Mouse (Mus musculus) forebrain, embryonic 13.5 days (tissue): ENCODE data around the gene Arid4a. TPM values are rescaled to one million over a fixed set of nuclear protein-coding genes. Genes with fewer than 3 reads are reported as not detected.
"Not testable (repeated sequence)": the region's sequence is repeated elsewhere in the genome, so short reads cannot be mapped to it uniquely, and the experiment has no call there.

Experiments
- ATAC-seq: fragments of 200-750 bp; cut with Nextera tagmentation; 2 replicates; pipeline ENCODE4 v1.8.0; 2017
- H3K27ac ChIP-seq: fragments of 300-500 bp; sonication (generic); 2 replicates; pipeline ENCODE4 v1.5.1; 2015; ENCODE audit warnings: inconsistent platforms, mild to moderate bottlenecking, moderate library complexity
- H3K27me3 ChIP-seq: fragments of 300-500 bp; sonication (generic); 2 replicates; pipeline ENCODE4 v1.6.1; 2015; ENCODE audit warnings: mild to moderate bottlenecking, inconsistent platforms
- H3K36me3 ChIP-seq: fragments of 300-500 bp; sonication (generic); 2 replicates; pipeline ENCODE4 v1.6.1; 2015; ENCODE audit warnings: mild to moderate bottlenecking, inconsistent platforms; ENCODE audit not compliant: poor library complexity, severe bottlenecking
- H3K4me1 ChIP-seq: fragments of 300-500 bp; sonication (generic); 2 replicates; pipeline ENCODE4 v1.6.1; 2015; ENCODE audit warnings: inconsistent platforms
- H3K4me2 ChIP-seq: fragments of 300-500 bp; sonication (generic); 2 replicates; pipeline ENCODE4 v1.6.1; 2015; ENCODE audit warnings: inconsistent platforms, mild to moderate bottlenecking, moderate library complexity
- H3K4me3 ChIP-seq: fragments of 300-500 bp; sonication (generic); 2 replicates; pipeline ENCODE4 v1.5.1; 2015; ENCODE audit warnings: mild to moderate bottlenecking, inconsistent platforms
- H3K9ac ChIP-seq: fragments of 300-500 bp; sonication (generic); 2 replicates; pipeline ENCODE4 v1.6.1; 2015; ENCODE audit warnings: mild to moderate bottlenecking, inconsistent platforms
- H3K9me3 ChIP-seq: fragments of 300-500 bp; sonication (generic); replicated peaks from 2 replicates; pipeline ENCODE4 v1.6.1; 2016; ENCODE audit warnings: inconsistent platforms
- WGBS: fragments of 180-500 bp; shearing (Covaris S2); methylation state at CpG from one replicate; pipeline ENCODE4 v1.1.7; 2015; 5-methylcytosine and 5-hydroxymethylcytosine counted together
- polyA plus RNA-seq: library from polyadenylated mRNA; unstranded; fragments of >200 nt; fragmentation: Nextera tagmentation; extraction: Ambion mirVana; gene quantifications from 2 replicates; pipeline ENCODE4 v1.2.1, GENCODE M21; 2015

Gene Arid4a
- polyA plus RNA-seq, 1 experiment from 2014 or later, result 51.1 TPM

DNA sequence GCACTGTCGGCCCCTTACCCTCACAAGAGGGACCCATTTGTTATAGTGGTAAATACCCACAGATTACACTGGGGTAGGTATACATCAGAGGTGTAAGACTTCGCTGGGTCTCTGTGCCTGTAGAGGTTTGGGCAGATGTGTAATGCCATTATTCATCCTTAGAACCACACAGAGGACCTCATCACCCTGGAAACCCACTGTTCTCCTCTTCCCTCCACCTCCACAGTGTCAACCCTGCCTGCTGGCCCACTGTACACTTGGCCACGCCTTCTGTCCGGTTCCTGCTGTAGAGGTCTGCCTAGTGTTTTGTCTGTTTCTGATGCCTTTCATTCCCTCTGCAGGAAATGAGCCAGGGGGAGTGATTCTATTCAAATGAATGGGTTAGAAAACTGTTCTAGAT is 56.3 kb downstream of the Arid4a start:
- H3K9me3 ChIP-seq, result no peaks in the 10 kb centered on the region
- H3K27ac ChIP-seq, result no peak overlapping the region
- H3K4me3 ChIP-seq, result no peak overlapping the region
- H3K4me2 ChIP-seq, result no peak overlapping the region
- no peaks in the 10 kb centered on the region for H3K4me1 ChIP-seq
- WGBS, result 93% methylated on average over 4 of the region's 4 CpGs
- no peak for ATAC-seq
- H3K27me3 ChIP-seq, result no peaks in the 10 kb centered on the region
- H3K9ac ChIP-seq, result no peak overlapping the region
- peaks cover 90% of the 10 kb centered on the region for H3K36me3 ChIP-seq

- peaks cover 78% of the 10 kb centered on the region for H3K36me3 ChIP-seq
- no peaks in the 10 kb centered on the region for H3K9me3 ChIP-seq
- 61% methylated on average over 12 of the region's 12 CpGs for WGBS
- no peak overlapping the region; the same call in 1 of the 2 replicates for H3K27ac ChIP-seq
- H3K4me2 ChIP-seq, result no peak overlapping the region
- no peaks in the 10 kb centered on the region for H3K27me3 ChIP-seq
- ATAC-seq, result peak; percentile 81
- no peak overlapping the region for H3K9ac ChIP-seq
- no peaks in the 10 kb centered on the region for H3K4me1 ChIP-seq
- H3K4me3 ChIP-seq, result no peak overlapping the region
These were observed 57.4 kb downstream of the Arid4a start for GRCm38 (mm10) chr12:71073113-71073730.

GRCm38 (mm10) chr12:71086331-71086730 is 70.5 kb downstream of the Arid4a start:
- Histone ChIP-seq H3K27ac (no peak overlapping the region), H3K9me3 (no peaks in the 10 kb centered on the region), H3K4me3 (no peak overlapping the region), H3K36me3 (peaks cover 27% of the 10 kb centered on the region), H3K4me2 (no peak overlapping the region), H3K27me3 (no peaks in the 10 kb centered on the region), H3K4me1 (no peaks in the 10 kb centered on the region), H3K9ac (no peak overlapping the region)
- 93% methylated on average over 8 of the region's 8 CpGs for WGBS
- ATAC-seq, result no peak

GRCm38 (mm10) chr12:71104275-71104674 is 88.5 kb downstream of the Arid4a start:
- WGBS, result 90% methylated on average over 4 of the region's 4 CpGs
- H3K9me3 ChIP-seq, H3K27ac ChIP-seq, H3K36me3 ChIP-seq, H3K9ac ChIP-seq, H3K4me2 ChIP-seq, H3K4me1 ChIP-seq, H3K4me3 ChIP-seq, ATAC-seq, H3K27me3 ChIP-seq: not testable (repeated sequence)

DNA sequence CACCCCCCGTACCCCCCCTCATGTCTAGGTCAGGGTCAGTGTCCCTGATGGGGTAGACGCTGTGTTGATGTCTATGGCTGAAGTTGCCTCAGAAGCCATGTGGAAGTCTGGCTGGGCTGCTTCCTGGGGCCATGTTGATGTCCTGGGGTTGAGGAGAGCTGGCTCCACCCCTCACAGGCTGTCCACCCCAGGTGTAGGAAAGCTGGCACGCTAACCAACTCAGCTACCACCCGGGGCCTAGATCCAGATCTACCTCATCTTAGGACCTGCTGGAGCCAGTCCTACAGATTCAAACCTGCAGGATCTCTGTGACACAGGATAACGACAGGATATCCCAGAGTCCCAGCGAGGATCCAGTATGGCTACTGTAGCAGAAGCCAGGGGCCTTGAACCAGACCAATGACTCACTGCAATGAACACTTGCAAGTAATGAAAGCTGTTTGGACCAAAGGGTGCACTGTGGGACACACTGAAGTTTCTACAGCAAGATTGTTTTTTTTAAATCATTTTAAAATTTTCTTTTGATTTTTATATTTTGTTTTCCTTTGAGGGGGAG is 91.5 kb downstream of the Arid4a start:
- Histone ChIP-seq H3K9ac (no peak overlapping the region), H3K27me3 (0 out of 2 replicates have a peak, but pooled peaks cover 6% of the 10 kb centered on the region), H3K4me1 (peaks cover 5% of the 10 kb centered on the region; the same call in 1 of the 2 replicates), H3K36me3 (no peaks in the 10 kb centered on the region), H3K9me3 (no peaks in the 10 kb centered on the region), H3K4me2 (no peak overlapping the region), H3K27ac (no peak overlapping the region), H3K4me3 (no peak overlapping the region)
- WGBS, result 91% methylated on average over 6 of the region's 6 CpGs
- no peak for ATAC-seq

GRCm38 (mm10) chr12:71111331-71111730 is 95.5 kb downstream of the Arid4a start, which contains the start of gene Tomm20l:
Gene Tomm20l, plus strand, starts transcription at chr12:71111428.
- H3K9ac ChIP-seq, result no peak within 1 kb of the TSS; the same call in 1 of the 2 replicates
- H3K4me1 ChIP-seq, result peaks cover 13% of the 10 kb centered on the region
- no peaks in the 10 kb centered on the region for H3K36me3 ChIP-seq
- no peak within 1 kb of the TSS for H3K27ac ChIP-seq
- peaks cover 6% of the 10 kb centered on the region; the same call in 1 of the 2 replicates for H3K27me3 ChIP-seq
- H3K9me3 ChIP-seq, result no peaks in the 10 kb centered on the region
- WGBS, result 5% methylated on average over 30 of the region's 33 CpGs
- ATAC-seq, result no peak
- peak within 1 kb of the TSS; percentile 55 for H3K4me2 ChIP-seq
- peak within 1 kb of the TSS; percentile 17 for H3K4me3 ChIP-seq

DNA sequence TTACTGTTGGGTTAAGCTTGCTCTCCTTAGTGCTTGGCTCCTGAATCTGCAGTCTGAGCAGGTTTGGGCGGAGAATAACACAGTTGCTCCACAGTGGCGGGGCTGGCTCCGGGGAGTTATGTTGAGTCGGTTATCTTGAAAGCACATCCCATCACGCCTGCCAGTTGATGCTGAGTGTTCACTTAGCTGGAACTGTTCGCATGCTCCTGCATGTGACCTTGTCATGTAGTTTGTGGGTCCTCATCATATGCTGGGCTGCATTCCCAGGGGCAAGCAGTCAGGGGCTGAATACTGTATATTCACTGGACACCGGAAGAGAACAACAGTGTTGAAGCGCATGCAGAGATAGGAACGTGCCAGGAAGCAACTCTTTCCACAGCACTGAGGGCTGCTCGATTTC is 97.3 kb downstream of the Arid4a start:
- peaks cover 6% of the 10 kb centered on the region; the same call in 1 of the 2 replicates for H3K27me3 ChIP-seq
- no peaks in the 10 kb centered on the region for H3K36me3 ChIP-seq
- no peak overlapping the region for H3K9ac ChIP-seq
- H3K4me1 ChIP-seq, result peaks cover 13% of the 10 kb centered on the region
- whole genome bisulfite sequencing, result 94% methylated on average over 10 of the region's 10 CpGs
- no peak for ATAC-seq
- no peaks in the 10 kb centered on the region for H3K9me3 ChIP-seq
- H3K27ac ChIP-seq, result no peak overlapping the region
- no peak overlapping the region for H3K4me2 ChIP-seq
- no peak overlapping the region for H3K4me3 ChIP-seq

DNA sequence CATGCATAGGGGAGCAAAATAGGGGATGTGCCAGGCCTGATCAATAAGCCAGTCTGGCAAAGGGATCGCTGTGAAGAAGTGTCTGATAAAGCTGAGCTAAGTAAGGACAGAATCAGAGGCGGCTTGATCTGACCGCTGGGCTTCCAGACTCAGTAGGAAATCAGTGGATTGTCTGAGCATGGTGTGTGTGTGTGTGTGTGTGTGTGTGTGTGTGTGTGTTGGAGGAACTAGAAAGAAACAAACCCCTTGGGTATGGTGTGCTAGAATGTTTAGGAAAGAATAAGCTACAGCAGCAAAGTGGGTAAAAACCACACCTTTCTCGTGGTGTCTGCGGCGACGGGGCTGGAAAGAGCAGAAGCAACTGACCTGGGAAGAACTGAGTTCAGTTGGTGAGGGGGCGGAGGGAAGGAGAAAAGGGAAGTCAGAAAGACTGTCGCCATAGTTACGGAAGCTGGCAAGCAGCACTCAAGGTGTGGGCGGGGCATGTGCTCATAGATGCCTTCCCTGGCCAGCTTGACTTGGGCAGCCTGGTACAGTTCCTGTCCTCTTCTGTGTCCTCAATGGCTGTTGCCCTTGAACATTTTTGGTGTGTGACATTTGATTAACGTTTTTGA is 98.0 kb downstream of the Arid4a start:
- peak; percentile 48; the same call in 1 of the 2 replicates for ATAC-seq
- no peak overlapping the region for H3K9ac ChIP-seq
- no peak overlapping the region for H3K4me3 ChIP-seq
- H3K4me1 ChIP-seq, result peaks cover 13% of the 10 kb centered on the region
- H3K9me3 ChIP-seq, result no peaks in the 10 kb centered on the region
- 25% methylated on average over 12 of the region's 12 CpGs for WGBS
- H3K36me3 ChIP-seq, result no peaks in the 10 kb centered on the region
- H3K4me2 ChIP-seq, result peak overlapping the region; percentile 31
- H3K27me3 ChIP-seq, result peaks cover 6% of the 10 kb centered on the region; the same call in 1 of the 2 replicates
- no peak overlapping the region for H3K27ac ChIP-seq

DNA sequence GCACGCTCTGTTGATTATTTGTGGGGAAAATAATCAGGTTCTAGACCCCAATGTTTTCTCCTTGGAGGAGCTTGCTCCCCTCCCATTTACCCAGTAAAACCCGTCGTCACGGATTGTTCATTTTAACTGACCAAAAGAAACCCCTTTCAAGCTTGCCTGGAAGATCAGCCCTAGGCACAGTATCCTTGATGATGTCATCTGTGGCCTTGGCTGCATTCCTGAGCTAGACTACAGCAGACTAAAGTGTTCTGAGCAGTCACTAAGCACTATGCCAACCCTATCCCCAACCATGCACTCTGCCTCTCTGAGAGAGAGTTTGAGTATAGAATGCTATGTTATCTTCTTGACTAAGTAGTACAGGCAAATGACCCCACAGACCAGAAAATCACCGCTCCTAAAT is 100.6 kb downstream of the Arid4a start:
- no peak overlapping the region for H3K9ac ChIP-seq
- H3K27me3 ChIP-seq, result peaks cover 1% of the 10 kb centered on the region; the same call in 1 of the 2 replicates
- H3K4me1 ChIP-seq, result peaks cover 10% of the 10 kb centered on the region
- ATAC-seq, result no peak
- no peak overlapping the region for H3K4me3 ChIP-seq
- no peaks in the 10 kb centered on the region for H3K9me3 ChIP-seq
- no peak overlapping the region for H3K4me2 ChIP-seq
- no peak overlapping the region for H3K27ac ChIP-seq
- 68% methylated on average over 5 of the region's 5 CpGs for WGBS
- H3K36me3 ChIP-seq, result no peaks in the 10 kb centered on the region

- no peaks in the 10 kb centered on the region for H3K4me1 ChIP-seq
- H3K4me2 ChIP-seq, result no peak overlapping the region
- no peak overlapping the region for H3K9ac ChIP-seq
- peaks cover 34% of the 10 kb centered on the region for H3K36me3 ChIP-seq
- 90% methylated on average over 10 of the region's 10 CpGs for WGBS
- no peak overlapping the region for H3K4me3 ChIP-seq
- no peak overlapping the region for H3K27ac ChIP-seq
- no peaks in the 10 kb centered on the region for H3K27me3 ChIP-seq
- H3K9me3 ChIP-seq, result no peaks in the 10 kb centered on the region
- no peak for ATAC-seq
These were observed 106.9 kb downstream of the Arid4a start for GRCm38 (mm10) chr12:71122731-71123130.

GRCm38 (mm10) chr12:71123286-71123685 is 107.5 kb downstream of the Arid4a start:
- no peak for ATAC-seq
- H3K9me3 ChIP-seq, result no peaks in the 10 kb centered on the region
- no peak overlapping the region for H3K27ac ChIP-seq
- 91% methylated on average over 9 of the region's 9 CpGs for WGBS
- H3K9ac ChIP-seq, result no peak overlapping the region
- H3K27me3 ChIP-seq, result no peaks in the 10 kb centered on the region
- no peak overlapping the region for H3K4me2 ChIP-seq
- H3K4me1 ChIP-seq, result no peaks in the 10 kb centered on the region
- no peak overlapping the region for H3K4me3 ChIP-seq
- H3K36me3 ChIP-seq, result peaks cover 38% of the 10 kb centered on the region

- no peak overlapping the region for H3K27ac ChIP-seq
- H3K9me3 ChIP-seq, result no peaks in the 10 kb centered on the region
- 24% methylated on average over 5 of the region's 5 CpGs for WGBS
- peak overlapping the region; percentile 93 for H3K4me2 ChIP-seq
- peaks cover 39% of the 10 kb centered on the region for H3K4me1 ChIP-seq
- peak overlapping the region; percentile 80 for H3K4me3 ChIP-seq
- H3K9ac ChIP-seq, result peak overlapping the region; percentile 90
- no peaks in the 10 kb centered on the region for H3K27me3 ChIP-seq
- ATAC-seq, result no peak
- peaks cover 29% of the 10 kb centered on the region for H3K36me3 ChIP-seq
These were observed 119.8 kb downstream of the Arid4a start for GRCm38 (mm10) chr12:71135581-71135980.
